Mouse (Mus musculus): ENCODE measurements at regions not wholly inside any gene's neighbourhood (a gene's known extent, or its start where the extent isn't known, plus 50 kb on each side); places are given as distances from the start of the nearest gene placed in this dataset.

GRCm38 (mm10) chr1:81637357-81637756 is 560.6 kb downstream of the Nyap2 start:
- no peaks in the 10 kb centered on the region for H3K4me1 ChIP-seq (ENCODE audit: control insufficient read depth, insufficient read depth, low read length)
- WGBS: 72% methylated on average over 5 of the region's 5 CpGs
- no peaks in the 10 kb centered on the region for H3K36me3 ChIP-seq (ENCODE audit: control insufficient read depth, insufficient read depth, low read length)

GRCm38 (mm10) chr1:81652990-81653717 is 576.4 kb downstream of the Nyap2 start:
- Histone ChIP-seq H3K27me3 (ENCODE audit: control insufficient read depth, insufficient read depth, low read length) (no peaks in the 10 kb centered on the region), H3K27ac (replicated peaks; ENCODE audit: low read depth, low read length) (no peak overlapping the region), H3K4me1 (ENCODE audit: control insufficient read depth, insufficient read depth, low read length) (no peaks in the 10 kb centered on the region), H3K4me3 (replicated peaks; ENCODE audit: low read length) (no peak overlapping the region), H3K9me3 (ENCODE audit: control insufficient read depth, low read length) (no peaks in the 10 kb centered on the region), H3K9ac (ENCODE audit: low read depth, low read length, severe bottlenecking) (no peak overlapping the region), H3K4me2 (replicated peaks; ENCODE audit: low read depth, low read length, severe bottlenecking) (no peak overlapping the region), H3K36me3 (ENCODE audit: control insufficient read depth, insufficient read depth, low read length) (no peaks in the 10 kb centered on the region)
- no peak for TF ChIP-seq POLR2A (IDR thresholded peaks at IDR 0.05; ENCODE audit: borderline replicate concordance, extremely low read depth, insufficient read depth, insufficient read length)
- no peak for DNase-seq (ENCODE audit: low spot score)
- 87% methylated on average over 9 of the region's 9 CpGs for WGBS
- ATAC-seq (ENCODE audit: low FRiP score, low read depth): no peak

More at GRCm38 (mm10) chr1:81637357-81637756, 560.6 kb downstream of the Nyap2 start:
- no peak for TF ChIP-seq POLR2A (IDR thresholded peaks at IDR 0.05; ENCODE audit: borderline replicate concordance, extremely low read depth, insufficient read depth, insufficient read length)
- no peaks in the 10 kb centered on the region for H3K9me3 ChIP-seq (ENCODE audit: control insufficient read depth, low read length)
- H3K27me3 ChIP-seq (ENCODE audit: control insufficient read depth, insufficient read depth, low read length): no peaks in the 10 kb centered on the region
- no peak overlapping the region for H3K4me3 ChIP-seq (replicated peaks; ENCODE audit: low read length)
- H3K4me2 ChIP-seq (replicated peaks; ENCODE audit: low read depth, low read length, severe bottlenecking): no peak overlapping the region
- no peak overlapping the region for H3K27ac ChIP-seq (replicated peaks; ENCODE audit: low read depth, low read length)
- ATAC-seq (ENCODE audit: low FRiP score, low read depth): no peak
- H3K9ac ChIP-seq (ENCODE audit: low read depth, low read length, severe bottlenecking): no peak overlapping the region
- DNase-seq (ENCODE audit: low spot score): no peak

- Histone ChIP-seq H3K4me1 (ENCODE audit: control insufficient read depth, insufficient read depth, low read length) (no peaks in the 10 kb centered on the region), H3K9me3 (ENCODE audit: control insufficient read depth, low read length) (no peaks in the 10 kb centered on the region), H3K27me3 (ENCODE audit: control insufficient read depth, insufficient read depth, low read length) (no peaks in the 10 kb centered on the region), H3K9ac (ENCODE audit: low read depth, low read length, severe bottlenecking) (no peak overlapping the region), H3K4me2 (replicated peaks; ENCODE audit: low read depth, low read length, severe bottlenecking) (no peak overlapping the region), H3K27ac (replicated peaks; ENCODE audit: low read depth, low read length) (no peak overlapping the region), H3K36me3 (ENCODE audit: control insufficient read depth, insufficient read depth, low read length) (no peaks in the 10 kb centered on the region), H3K4me3 (replicated peaks; ENCODE audit: low read length) (no peak overlapping the region)
- 36% methylated on average over 4 of the region's 4 CpGs for WGBS
- no peak for DNase-seq (ENCODE audit: low spot score)
- ATAC-seq (ENCODE audit: low FRiP score, low read depth): no peak
- no peak for TF ChIP-seq POLR2A (IDR thresholded peaks at IDR 0.05; ENCODE audit: borderline replicate concordance, extremely low read depth, insufficient read depth, insufficient read length)
These were observed 571.7 kb upstream of the Gm9747 start for GRCm38 (mm10) chr1:81661245-81661644.

- 74% methylated on average over 2 of the region's 2 CpGs for WGBS
These were observed 561.8 kb upstream of the Gm9747 start for GRCm38 (mm10) chr1:81671142-81671541.

GRCm38 (mm10) chr1:81671725-81672124 is 561.2 kb upstream of the Gm9747 start:
- no peak overlapping the region for H3K9ac ChIP-seq (ENCODE audit: low read depth, low read length, severe bottlenecking)
- TF ChIP-seq POLR2A (IDR thresholded peaks at IDR 0.05; ENCODE audit: borderline replicate concordance, extremely low read depth, insufficient read depth, insufficient read length): no peak

More at GRCm38 (mm10) chr1:81671142-81671541, 561.8 kb upstream of the Gm9747 start:
- Histone ChIP-seq H3K27me3 (ENCODE audit: control insufficient read depth, insufficient read depth, low read length) (no peaks in the 10 kb centered on the region), H3K9me3 (ENCODE audit: control insufficient read depth, low read length) (no peaks in the 10 kb centered on the region), H3K4me3 (replicated peaks; ENCODE audit: low read length) (no peak overlapping the region), H3K9ac (ENCODE audit: low read depth, low read length, severe bottlenecking) (no peak overlapping the region), H3K27ac (replicated peaks; ENCODE audit: low read depth, low read length) (no peak overlapping the region), H3K4me2 (replicated peaks; ENCODE audit: low read depth, low read length, severe bottlenecking) (no peak overlapping the region), H3K4me1 (ENCODE audit: control insufficient read depth, insufficient read depth, low read length) (no peaks in the 10 kb centered on the region), H3K36me3 (ENCODE audit: control insufficient read depth, insufficient read depth, low read length) (no peaks in the 10 kb centered on the region)
- no peak for DNase-seq (ENCODE audit: low spot score)
- TF ChIP-seq POLR2A (IDR thresholded peaks at IDR 0.05; ENCODE audit: borderline replicate concordance, extremely low read depth, insufficient read depth, insufficient read length): no peak
- ATAC-seq (ENCODE audit: low FRiP score, low read depth): no peak

More at GRCm38 (mm10) chr1:81671725-81672124, 561.2 kb upstream of the Gm9747 start:
- Histone ChIP-seq H3K9me3 (ENCODE audit: control insufficient read depth, low read length) (no peaks in the 10 kb centered on the region), H3K4me1 (ENCODE audit: control insufficient read depth, insufficient read depth, low read length) (no peaks in the 10 kb centered on the region), H3K27ac (replicated peaks; ENCODE audit: low read depth, low read length) (no peak overlapping the region), H3K4me2 (replicated peaks; ENCODE audit: low read depth, low read length, severe bottlenecking) (no peak overlapping the region), H3K4me3 (replicated peaks; ENCODE audit: low read length) (no peak overlapping the region), H3K36me3 (ENCODE audit: control insufficient read depth, insufficient read depth, low read length) (no peaks in the 10 kb centered on the region), H3K27me3 (ENCODE audit: control insufficient read depth, insufficient read depth, low read length) (no peaks in the 10 kb centered on the region)
- ATAC-seq (ENCODE audit: low FRiP score, low read depth) (no peak), DNase-seq (ENCODE audit: low spot score) (no peak)
- 86% methylated on average over 3 of the region's 3 CpGs for WGBS

Measured in limb, embryonic 14.5 days (tissue).